Mouse (Mus musculus): ENCODE measurements around the gene Dennd4a. TPM values are rescaled to one million over a fixed set of nuclear protein-coding genes. Genes with fewer than 3 reads are reported as not detected.

Gene Dennd4a
- total and polyA plus RNA-seq, 3 experiments = 17.6 to 417 (median 81.3) TPM

- H3K9me3 ChIP-seq (replicated peaks) = no peaks in the 10 kb centered on the region
- peaks cover 72% of the 10 kb centered on the region for H3K27me3 ChIP-seq (ENCODE audit: insufficient read depth, low read length)
- TF ChIP-seq GATA2 (IDR thresholded peaks at IDR 0.05; ENCODE audit: borderline replicate concordance, low read depth, low read length) (no peak), CTCF (IDR thresholded peaks at IDR 0.05; ENCODE audit: low read depth, low read length) (no peak), GATA1 (IDR thresholded peaks at IDR 0.05; ENCODE audit: borderline replicate concordance, low read length) (no peak), TAL1 (conservative IDR thresholded peaks at IDR 0.05; ENCODE audit: low read depth, low read length) (no peak), POLR2AphosphoS5 (IDR thresholded peaks at IDR 0.05; ENCODE audit: insufficient replicate concordance, low read depth, low read length) (no peak)
- no peak within 1 kb of the TSS for H3K4me3 ChIP-seq (ENCODE audit: low read depth, low read length)
- DNase-seq (ENCODE audit: low spot score) (no peak), ATAC-seq (ENCODE audit: extremely low read depth, insufficient number of reproducible peaks, low FRiP score, poor library complexity, severe bottlenecking) (no peak)
- H3K36me3 ChIP-seq (replicated peaks) = no peaks in the 10 kb centered on the region
- no peaks in the 10 kb centered on the region for H3K4me1 ChIP-seq (ENCODE audit: insufficient read depth, low read depth, low read length)
These were observed 140.1 kb downstream of the Dennd4a start, which contains the start of gene Slc24a1 for GRCm38 (mm10) chr9:64951161-64951657. Gene Slc24a1, minus strand, starts transcription at chr9:64951607.

DNA sequence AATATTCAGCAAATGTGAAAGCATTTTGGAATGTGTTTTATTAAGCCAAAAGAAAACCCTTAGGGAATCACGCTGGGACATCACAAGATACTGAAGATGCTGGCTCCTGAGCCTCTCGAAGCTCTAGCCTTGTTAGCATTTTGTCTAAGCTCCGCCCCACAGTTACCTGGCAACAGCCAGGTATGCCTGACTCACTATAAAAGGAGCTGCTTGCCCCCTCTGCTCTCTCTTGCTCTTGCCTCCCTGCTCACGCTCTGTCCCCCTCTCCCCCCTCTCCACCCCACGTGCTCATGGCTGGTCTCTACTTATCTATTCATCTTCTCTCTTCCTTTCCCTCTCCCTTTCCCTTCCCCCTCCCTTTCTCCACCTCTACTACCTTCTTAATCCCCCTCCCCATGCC, 140.9 kb downstream of the Dennd4a start:
- ATAC-seq (ENCODE audit: extremely low read depth, insufficient number of reproducible peaks, low FRiP score, poor library complexity, severe bottlenecking) (no peak), DNase-seq (ENCODE audit: low spot score) (no peak)
- Histone ChIP-seq H3K4me1 (ENCODE audit: insufficient read depth, low read depth, low read length) (peaks cover 7% of the 10 kb centered on the region), H3K36me3 (replicated peaks) (no peaks in the 10 kb centered on the region), H3K27me3 (ENCODE audit: insufficient read depth, low read length) (peaks cover 63% of the 10 kb centered on the region), H3K9me3 (replicated peaks) (no peaks in the 10 kb centered on the region), H3K4me3 (ENCODE audit: low read depth, low read length) (no peak overlapping the region)
- TF ChIP-seq GATA2 (IDR thresholded peaks at IDR 0.05; ENCODE audit: borderline replicate concordance, low read depth, low read length) = no peak
- no peak for TF ChIP-seq GATA1 (IDR thresholded peaks at IDR 0.05; ENCODE audit: borderline replicate concordance, low read length)

- DNase-seq (ENCODE audit: low spot score) (no peak), ATAC-seq (ENCODE audit: extremely low read depth, insufficient number of reproducible peaks, low FRiP score, poor library complexity, severe bottlenecking) (no peak)
- no peak overlapping the region for H3K4me3 ChIP-seq (ENCODE audit: low read depth, low read length)
- no peaks in the 10 kb centered on the region for H3K9me3 ChIP-seq (replicated peaks)
- no peak for TF ChIP-seq GATA1 (IDR thresholded peaks at IDR 0.05; ENCODE audit: borderline replicate concordance, low read length)
- no peak for TF ChIP-seq GATA2 (IDR thresholded peaks at IDR 0.05; ENCODE audit: borderline replicate concordance, low read depth, low read length)
- no peak for TF ChIP-seq CTCF (IDR thresholded peaks at IDR 0.05; ENCODE audit: low read depth, low read length)
- TF ChIP-seq TAL1 (conservative IDR thresholded peaks at IDR 0.05; ENCODE audit: low read depth, low read length) = no peak
- no peak for TF ChIP-seq POLR2AphosphoS5 (IDR thresholded peaks at IDR 0.05; ENCODE audit: insufficient replicate concordance, low read depth, low read length)
- peaks cover 9% of the 10 kb centered on the region for H3K4me1 ChIP-seq (ENCODE audit: insufficient read depth, low read depth, low read length)
- H3K36me3 ChIP-seq (replicated peaks) = no peaks in the 10 kb centered on the region
- peaks cover 52% of the 10 kb centered on the region for H3K27me3 ChIP-seq (ENCODE audit: insufficient read depth, low read length)
These were observed 142.1 kb downstream of the Dennd4a start for GRCm38 (mm10) chr9:64953190-64953589.

- DNase-seq (ENCODE audit: low spot score) (peak; percentile 64), ATAC-seq (ENCODE audit: extremely low read depth, insufficient number of reproducible peaks, low FRiP score, poor library complexity, severe bottlenecking) (no peak)
- peaks cover 20% of the 10 kb centered on the region for H3K4me1 ChIP-seq (ENCODE audit: insufficient read depth, low read depth, low read length)
- H3K9me3 ChIP-seq (replicated peaks) = no peaks in the 10 kb centered on the region
- TF ChIP-seq CTCF (IDR thresholded peaks at IDR 0.05; ENCODE audit: low read depth, low read length) (no peak), GATA2 (IDR thresholded peaks at IDR 0.05; ENCODE audit: borderline replicate concordance, low read depth, low read length) (no peak), TAL1 (conservative IDR thresholded peaks at IDR 0.05; ENCODE audit: low read depth, low read length) (no peak), POLR2AphosphoS5 (IDR thresholded peaks at IDR 0.05; ENCODE audit: insufficient replicate concordance, low read depth, low read length) (no peak), GATA1 (IDR thresholded peaks at IDR 0.05; ENCODE audit: borderline replicate concordance, low read length) (no peak)
- peak overlapping the region; percentile 35; the same call in 1 of the 2 replicates for H3K4me3 ChIP-seq (ENCODE audit: low read depth, low read length)
- peaks cover 25% of the 10 kb centered on the region for H3K27me3 ChIP-seq (ENCODE audit: insufficient read depth, low read length)
- no peaks in the 10 kb centered on the region for H3K36me3 ChIP-seq (replicated peaks)
These were observed 145.2 kb downstream of the Dennd4a start for GRCm38 (mm10) chr9:64956337-64956736.

- no peak for ATAC-seq (ENCODE audit: extremely low read depth, insufficient number of reproducible peaks, low FRiP score, poor library complexity, severe bottlenecking)
- no peak for TF ChIP-seq CTCF (IDR thresholded peaks at IDR 0.05; ENCODE audit: low read depth, low read length)
- TF ChIP-seq GATA1 (IDR thresholded peaks at IDR 0.05; ENCODE audit: borderline replicate concordance, low read length) = no peak
- no peak for TF ChIP-seq GATA2 (IDR thresholded peaks at IDR 0.05; ENCODE audit: borderline replicate concordance, low read depth, low read length)
- TF ChIP-seq POLR2AphosphoS5 (IDR thresholded peaks at IDR 0.05; ENCODE audit: insufficient replicate concordance, low read depth, low read length) = no peak
- no peak for TF ChIP-seq TAL1 (conservative IDR thresholded peaks at IDR 0.05; ENCODE audit: low read depth, low read length)
- peaks cover 28% of the 10 kb centered on the region for H3K4me1 ChIP-seq (ENCODE audit: insufficient read depth, low read depth, low read length)
These were observed 146.1 kb downstream of the Dennd4a start for GRCm38 (mm10) chr9:64957276-64957675.

DNA sequence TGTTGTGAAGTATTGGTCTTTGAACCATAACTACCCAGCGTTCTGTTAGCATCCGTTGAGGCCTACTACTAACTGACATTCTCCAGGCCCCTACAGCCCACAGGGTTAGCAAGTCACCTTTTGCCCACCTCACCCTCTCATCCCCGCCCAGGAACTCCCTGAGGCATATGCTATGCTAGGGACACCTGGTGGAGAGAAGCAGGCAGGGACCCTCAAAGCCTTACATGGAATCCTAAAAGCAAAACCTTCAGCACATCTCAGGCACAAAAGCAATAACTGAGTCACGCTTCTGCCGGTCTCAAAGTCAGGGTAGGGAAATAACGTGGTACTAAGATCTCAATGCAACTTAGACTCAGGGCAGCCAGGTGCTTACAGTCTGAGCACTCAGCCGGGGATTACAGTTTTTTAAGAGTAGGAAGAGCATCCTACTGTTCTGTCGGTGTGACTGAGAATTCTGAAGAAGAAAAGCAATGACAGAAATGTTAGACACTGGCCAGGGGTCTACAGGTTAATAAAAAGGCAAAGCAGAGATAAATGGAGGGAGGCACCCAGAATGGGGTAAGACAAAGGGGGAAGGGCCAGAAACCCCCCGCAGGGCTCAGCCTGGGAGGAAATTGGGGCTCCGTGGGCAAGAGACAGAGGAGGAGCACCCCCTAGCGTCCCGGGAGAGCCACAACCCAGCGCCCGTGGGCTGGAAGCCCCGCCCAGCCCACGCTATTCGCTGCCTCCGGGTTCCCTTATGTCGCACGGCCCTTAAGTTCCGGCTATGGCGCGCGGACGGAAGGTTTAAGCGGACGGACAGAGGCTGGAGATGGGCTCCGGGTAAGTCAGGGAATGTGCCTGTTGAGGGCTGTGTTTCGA, 149.2 kb downstream of the Dennd4a start, which contains the start of gene Ints14:
Gene Ints14 (plus strand): TSS at position 789 of the 861 bp plus-strand sequence.
- Histone ChIP-seq H3K36me3 (replicated peaks) (peaks cover 35% of the 10 kb centered on the region), H3K4me1 (ENCODE audit: insufficient read depth, low read depth, low read length) (peaks cover 31% of the 10 kb centered on the region), H3K4me3 (ENCODE audit: low read depth, low read length) (peak within 1 kb of the TSS; percentile 85), H3K9me3 (replicated peaks) (no peaks in the 10 kb centered on the region), H3K27me3 (ENCODE audit: insufficient read depth, low read length) (no peaks in the 10 kb centered on the region)
- peak; percentile 91 for ATAC-seq (ENCODE audit: extremely low read depth, insufficient number of reproducible peaks, low FRiP score, poor library complexity, severe bottlenecking)
- DNase-seq (ENCODE audit: low spot score) = peak; percentile 92
- TF ChIP-seq GATA1 (IDR thresholded peaks at IDR 0.05; ENCODE audit: borderline replicate concordance, low read length) (no peak), GATA2 (IDR thresholded peaks at IDR 0.05; ENCODE audit: borderline replicate concordance, low read depth, low read length) (no peak), TAL1 (conservative IDR thresholded peaks at IDR 0.05; ENCODE audit: low read depth, low read length) (no peak), POLR2AphosphoS5 (IDR thresholded peaks at IDR 0.05; ENCODE audit: insufficient replicate concordance, low read depth, low read length) (no peak), CTCF (IDR thresholded peaks at IDR 0.05; ENCODE audit: low read depth, low read length) (peak; percentile 53)

More at GRCm38 (mm10) chr9:64957276-64957675, 146.1 kb downstream of the Dennd4a start:
- Histone ChIP-seq H3K9me3 (replicated peaks) (no peaks in the 10 kb centered on the region), H3K27me3 (ENCODE audit: insufficient read depth, low read length) (peaks cover 16% of the 10 kb centered on the region), H3K4me3 (ENCODE audit: low read depth, low read length) (no peak overlapping the region), H3K36me3 (replicated peaks) (peaks cover 5% of the 10 kb centered on the region)
- no peak for DNase-seq (ENCODE audit: low spot score)
